Mouse (Mus musculus): ENCODE data around the gene H2-Q2. TPM values are rescaled to one million over a fixed set of nuclear protein-coding genes. Genes with fewer than 3 reads are reported as not detected.
"Not testable (repeated sequence)": the region's sequence is repeated elsewhere in the genome, so short reads cannot be mapped to it uniquely, and the experiment has no call there.

The H2-Q2 gene
- 136 and 184 TPM in 2 replicates for polyA plus RNA-seq (2015; fragmentation: Nextera tagmentation; extraction: Ambion mirVana)

DNA sequence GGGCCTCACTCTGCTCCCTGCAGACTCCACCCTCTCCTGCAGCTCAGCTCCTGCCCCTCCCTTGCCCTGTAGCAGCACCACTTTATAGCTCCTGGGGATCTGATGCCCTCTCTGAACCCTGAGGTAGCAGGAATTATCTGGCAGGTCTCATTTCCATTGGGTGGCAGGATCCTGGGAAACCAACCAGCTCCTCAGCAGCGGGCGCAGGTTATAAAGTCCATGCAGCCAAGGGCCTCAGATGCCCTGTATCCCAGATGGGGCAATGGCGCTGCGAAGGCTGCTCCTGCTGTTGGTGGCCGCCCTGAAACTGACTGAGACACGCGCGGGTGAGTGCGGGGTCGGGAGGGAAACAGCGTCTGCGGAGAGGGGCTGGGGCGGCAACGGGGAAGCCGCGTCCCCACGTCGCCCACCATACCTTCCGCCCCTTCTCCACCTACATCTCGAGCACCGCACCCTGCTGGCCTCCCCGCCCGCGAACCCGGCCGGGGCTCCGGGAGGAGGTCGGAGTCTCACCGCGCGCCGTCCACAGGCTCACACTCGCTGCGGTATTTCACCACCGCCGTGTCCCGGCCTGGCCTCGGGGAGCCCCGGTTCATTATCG is at the start of gene H2-Q2:
H2-Q2 (plus strand) TSS at position 172 of the 601 bp plus-strand sequence.
- peak; percentile 96 for ATAC-seq

DNA sequence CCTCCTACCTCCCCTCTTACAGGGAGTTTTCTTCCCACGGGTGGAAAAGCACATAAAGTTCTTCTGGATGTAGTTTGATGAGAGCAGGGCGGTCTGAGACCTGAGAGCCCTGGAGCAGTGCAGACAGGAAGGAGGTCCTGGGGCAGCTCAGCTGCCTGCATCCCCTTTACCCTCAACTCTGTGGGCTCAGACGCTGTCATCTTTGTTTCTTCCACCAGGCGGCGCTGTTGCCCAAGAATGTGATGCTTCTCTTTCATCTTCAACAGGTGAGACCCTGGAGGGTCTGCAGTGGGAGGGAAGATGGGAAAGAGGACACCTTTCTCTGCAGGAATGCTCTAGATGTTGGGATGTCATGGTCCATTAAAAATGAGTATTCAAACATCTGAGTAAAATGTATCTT is 46.2 kb upstream of the H2-Q2 start:
- not testable (repeated sequence) for H3K4me2 ChIP-seq (ENCODE audit: low read depth, low read length); H3K4me1 ChIP-seq (ENCODE audit: control insufficient read depth, insufficient read depth, low read length); H3K9me3 ChIP-seq (ENCODE audit: control insufficient read depth, low read length); H3K27me3 ChIP-seq (replicated peaks; ENCODE audit: control insufficient read depth, insufficient read depth, low read length); ATAC-seq; H3K36me3 ChIP-seq (ENCODE audit: control insufficient read depth, insufficient read depth, low read length); H3K27ac ChIP-seq (ENCODE audit: low read length); H3K4me3 ChIP-seq (ENCODE audit: low read length); H3K9ac ChIP-seq (ENCODE audit: low read depth, low read length)
- 2% methylated on average over 5 of the region's 5 CpGs for WGBS

More for the DNA sequence above, at the start of gene H2-Q2:
- Histone ChIP-seq H3K9me3 (ENCODE audit: control insufficient read depth, low read length) (no peaks in the 10 kb centered on the region), H3K9ac (ENCODE audit: low read depth, low read length) (peak within 1 kb of the TSS; percentile 66), H3K27ac (ENCODE audit: low read length) (peak within 1 kb of the TSS; percentile 59; the same call in 1 of the 2 replicates), H3K4me2 (ENCODE audit: low read depth, low read length) (peak within 1 kb of the TSS; percentile 78), H3K36me3 (ENCODE audit: control insufficient read depth, insufficient read depth, low read length) (no peaks in the 10 kb centered on the region), H3K27me3 (replicated peaks; ENCODE audit: control insufficient read depth, insufficient read depth, low read length) (peaks cover 11% of the 10 kb centered on the region), H3K4me1 (ENCODE audit: control insufficient read depth, insufficient read depth, low read length) (peaks cover 3% of the 10 kb centered on the region; the same call in 1 of the 2 replicates), H3K4me3 (ENCODE audit: low read length) (peak within 1 kb of the TSS; percentile 55)
- under 1% methylated on average over 40 of the region's 40 CpGs for WGBS

DNA sequence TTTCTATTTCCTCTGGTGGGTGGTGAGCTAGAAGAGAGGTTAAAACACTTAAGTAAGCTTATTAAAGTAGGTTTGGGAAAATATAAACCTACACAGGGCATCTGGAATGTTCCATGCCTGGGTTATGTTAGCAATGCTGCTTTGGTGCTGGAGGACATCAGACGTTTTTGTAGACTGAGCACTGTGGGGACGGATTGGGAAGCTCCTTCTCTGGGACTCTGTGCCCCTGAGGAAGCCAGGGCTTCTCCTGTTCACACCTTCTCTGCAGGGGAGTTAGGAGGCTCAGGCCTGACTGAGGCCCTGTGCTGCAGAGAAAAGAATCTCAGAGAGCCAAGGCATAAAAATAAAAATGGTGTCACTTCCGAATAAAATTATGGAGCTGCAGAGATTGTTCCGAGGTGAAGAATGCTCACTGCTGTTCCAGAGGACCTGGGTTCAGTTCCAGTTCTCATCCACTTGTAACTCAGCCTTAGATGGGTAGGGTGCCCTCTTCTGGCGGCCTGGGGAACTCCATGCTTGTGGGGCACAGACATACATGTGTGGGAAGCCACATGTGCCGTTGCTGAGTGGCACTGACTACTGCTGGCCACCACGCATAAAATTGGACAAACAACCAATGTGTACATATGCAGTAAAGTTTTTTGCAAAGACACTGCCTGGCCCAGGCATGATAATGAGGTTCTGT is 41.6 kb upstream of the H2-Q2 start:
- not testable (repeated sequence) for H3K36me3 ChIP-seq (ENCODE audit: control insufficient read depth, insufficient read depth, low read length); H3K27me3 ChIP-seq (replicated peaks; ENCODE audit: control insufficient read depth, insufficient read depth, low read length); H3K4me3 ChIP-seq (ENCODE audit: low read length); H3K9ac ChIP-seq (ENCODE audit: low read depth, low read length); H3K27ac ChIP-seq (ENCODE audit: low read length); H3K4me2 ChIP-seq (ENCODE audit: low read depth, low read length); H3K4me1 ChIP-seq (ENCODE audit: control insufficient read depth, insufficient read depth, low read length); ATAC-seq; H3K9me3 ChIP-seq (ENCODE audit: control insufficient read depth, low read length)
- WGBS, result 84% methylated on average over 7 of the region's 7 CpGs

DNA sequence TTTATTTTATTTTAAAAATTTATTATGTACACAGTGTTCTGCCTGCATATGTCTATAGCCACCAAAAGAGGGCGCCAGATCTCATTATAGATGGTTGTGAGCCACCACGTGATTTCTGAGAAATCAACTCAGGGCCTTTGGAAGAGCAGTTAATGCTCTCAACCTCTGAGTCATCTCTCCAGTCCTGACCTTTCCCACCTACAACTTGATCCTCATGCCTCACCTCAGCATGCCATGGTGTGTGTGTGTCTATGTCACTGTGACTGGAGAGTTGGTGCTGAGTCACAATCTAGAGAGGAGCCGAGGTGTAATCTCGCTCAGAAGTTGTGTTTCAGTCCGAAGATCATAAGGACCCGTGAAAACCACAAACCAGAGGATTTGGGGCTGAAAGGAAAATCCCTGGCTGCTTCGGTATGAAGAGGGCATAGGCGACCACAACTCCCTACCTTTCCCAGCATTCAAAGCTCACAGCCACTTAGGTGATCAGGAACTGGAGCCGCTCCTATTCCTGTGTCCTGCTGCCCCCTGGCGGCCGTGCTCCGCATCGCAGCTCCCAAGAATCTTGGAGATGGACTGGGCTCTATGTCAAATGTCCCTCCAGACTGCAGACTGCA is 40.3 kb upstream of the H2-Q2 start:
- Histone ChIP-seq H3K4me3 (ENCODE audit: low read length) (no peak overlapping the region), H3K27ac (ENCODE audit: low read length) (no peak overlapping the region), H3K4me2 (ENCODE audit: low read depth, low read length) (no peak overlapping the region), H3K9me3 (ENCODE audit: control insufficient read depth, low read length) (no peaks in the 10 kb centered on the region), H3K27me3 (replicated peaks; ENCODE audit: control insufficient read depth, insufficient read depth, low read length) (no peaks in the 10 kb centered on the region), H3K4me1 (ENCODE audit: control insufficient read depth, insufficient read depth, low read length) (no peaks in the 10 kb centered on the region), H3K36me3 (ENCODE audit: control insufficient read depth, insufficient read depth, low read length) (no peaks in the 10 kb centered on the region), H3K9ac (ENCODE audit: low read depth, low read length) (no peak overlapping the region)
- WGBS, result 28% methylated on average over 13 of the region's 13 CpGs
- 0 out of 2 replicates have a peak, but pooled peaks have one; percentile 40 for ATAC-seq

DNA sequence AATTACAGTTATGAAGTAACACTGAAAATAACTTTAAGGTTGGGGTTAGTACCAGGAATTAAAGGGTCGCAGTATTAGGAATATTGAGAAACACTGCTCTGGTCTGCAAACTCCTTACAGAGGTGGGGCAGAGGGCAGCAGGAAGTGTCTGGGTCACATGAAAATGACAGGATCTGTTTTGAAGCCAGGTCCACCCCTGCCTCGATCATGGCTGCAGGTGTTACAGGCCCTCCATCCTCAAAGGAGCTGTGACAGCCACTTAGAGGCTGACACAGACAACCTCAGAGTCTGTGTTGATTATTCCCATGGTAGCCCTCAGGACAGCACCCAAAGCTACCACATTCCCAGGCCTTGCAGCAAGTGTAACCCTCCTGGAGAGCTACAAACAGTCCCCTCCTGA is 38.8 kb upstream of the H2-Q2 start:
- Histone ChIP-seq H3K9me3 (ENCODE audit: control insufficient read depth, low read length) (no peaks in the 10 kb centered on the region), H3K27ac (ENCODE audit: low read length) (no peak overlapping the region), H3K27me3 (replicated peaks; ENCODE audit: control insufficient read depth, insufficient read depth, low read length) (no peaks in the 10 kb centered on the region), H3K9ac (ENCODE audit: low read depth, low read length) (no peak overlapping the region), H3K36me3 (ENCODE audit: control insufficient read depth, insufficient read depth, low read length) (no peaks in the 10 kb centered on the region), H3K4me2 (ENCODE audit: low read depth, low read length) (no peak overlapping the region), H3K4me3 (ENCODE audit: low read length) (no peak overlapping the region), H3K4me1 (ENCODE audit: control insufficient read depth, insufficient read depth, low read length) (no peaks in the 10 kb centered on the region)
- ATAC-seq, result no peak
- 84% methylated on average over 2 of the region's 2 CpGs for WGBS

DNA sequence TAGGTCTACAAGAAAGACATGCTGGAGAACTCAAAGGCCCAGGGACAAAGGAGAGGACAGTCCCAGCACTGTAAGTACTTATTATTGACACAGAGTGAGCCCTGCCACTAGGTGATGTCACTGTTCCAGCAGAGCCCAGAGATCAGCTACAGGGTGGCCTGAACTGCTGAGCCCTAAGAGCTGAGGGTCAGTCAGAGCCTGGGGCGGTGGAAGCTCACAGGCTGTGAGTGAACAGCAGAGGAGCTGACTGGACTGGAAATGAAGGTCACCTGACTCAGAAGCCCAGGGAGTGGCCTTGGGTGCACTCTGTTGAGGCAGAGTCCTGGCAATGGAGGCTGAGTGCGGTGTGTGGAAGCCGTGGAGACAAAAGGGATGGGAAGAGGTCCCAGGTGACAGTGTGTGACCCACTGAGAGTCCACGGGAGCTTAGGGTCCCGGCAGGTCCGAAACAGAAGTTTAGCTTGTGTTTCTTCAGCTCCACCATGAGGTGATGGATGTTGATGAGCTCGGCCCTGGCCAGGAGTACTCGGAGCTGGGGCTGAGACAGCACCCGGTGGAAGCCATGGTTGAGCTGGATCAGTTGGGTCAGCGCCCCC is 38.2 kb upstream of the H2-Q2 start:
- Histone ChIP-seq H3K36me3 (ENCODE audit: control insufficient read depth, insufficient read depth, low read length) (no peaks in the 10 kb centered on the region), H3K9me3 (ENCODE audit: control insufficient read depth, low read length) (no peaks in the 10 kb centered on the region), H3K9ac (ENCODE audit: low read depth, low read length) (no peak overlapping the region), H3K27me3 (replicated peaks; ENCODE audit: control insufficient read depth, insufficient read depth, low read length) (no peaks in the 10 kb centered on the region), H3K4me3 (ENCODE audit: low read length) (no peak overlapping the region), H3K4me2 (ENCODE audit: low read depth, low read length) (no peak overlapping the region), H3K27ac (ENCODE audit: low read length) (no peak overlapping the region), H3K4me1 (ENCODE audit: control insufficient read depth, insufficient read depth, low read length) (no peaks in the 10 kb centered on the region)
- 84% methylated on average over 10 of the region's 10 CpGs for WGBS
- no peak for ATAC-seq

DNA sequence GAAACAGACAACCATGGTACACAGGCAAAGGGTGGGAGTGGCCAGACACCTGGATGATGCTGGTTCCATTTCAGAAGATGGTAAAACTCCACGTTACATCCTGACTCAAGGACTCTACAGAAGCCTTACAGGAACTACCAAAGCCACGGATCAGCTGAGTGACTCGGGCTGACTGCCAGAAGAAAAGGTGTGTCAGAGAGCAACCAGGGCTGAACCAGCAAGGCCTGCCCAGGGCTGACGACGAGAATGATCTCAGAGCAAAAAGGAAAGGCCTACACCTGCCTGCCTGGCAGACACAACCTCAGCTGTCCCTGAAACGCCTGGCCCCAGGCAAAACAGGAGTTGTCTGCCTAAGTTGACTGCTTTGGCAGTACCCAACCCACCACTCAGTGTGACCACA is 37.6 kb upstream of the H2-Q2 start:
- no peaks in the 10 kb centered on the region for H3K36me3 ChIP-seq (ENCODE audit: control insufficient read depth, insufficient read depth, low read length)
- H3K27ac ChIP-seq (ENCODE audit: low read length), result no peak overlapping the region
- WGBS, result 57% methylated on average over 6 of the region's 6 CpGs
- H3K9me3 ChIP-seq (ENCODE audit: control insufficient read depth, low read length), result no peaks in the 10 kb centered on the region
- H3K27me3 ChIP-seq (replicated peaks; ENCODE audit: control insufficient read depth, insufficient read depth, low read length), result no peaks in the 10 kb centered on the region
- no peak overlapping the region for H3K4me3 ChIP-seq (ENCODE audit: low read length)
- no peak overlapping the region for H3K9ac ChIP-seq (ENCODE audit: low read depth, low read length)
- ATAC-seq, result peak; percentile 33; the same call in 1 of the 2 replicates
- H3K4me2 ChIP-seq (ENCODE audit: low read depth, low read length), result no peak overlapping the region
- H3K4me1 ChIP-seq (ENCODE audit: control insufficient read depth, insufficient read depth, low read length), result no peaks in the 10 kb centered on the region

DNA sequence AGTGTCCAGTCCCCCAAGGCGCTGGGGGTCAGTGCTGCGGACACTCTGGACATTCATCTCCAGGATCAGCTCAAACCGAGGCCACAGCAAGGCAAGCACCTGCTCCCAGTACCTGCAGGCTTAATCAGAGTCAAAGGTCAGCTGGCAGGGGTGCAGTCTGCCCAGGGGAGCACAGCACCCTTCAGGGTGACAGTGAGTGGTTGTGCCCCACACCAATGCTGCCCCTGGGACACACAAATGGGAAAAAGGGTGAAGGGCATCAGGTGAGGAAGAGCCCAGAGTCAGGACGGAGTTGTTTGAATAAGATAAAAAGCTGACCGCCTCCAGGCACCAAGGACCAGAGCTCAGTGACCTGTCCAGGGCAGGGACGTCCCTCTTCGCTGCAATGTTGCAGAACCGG is 37.1 kb upstream of the H2-Q2 start:
- 75% methylated on average over 8 of the region's 8 CpGs for WGBS
- H3K4me3 ChIP-seq (ENCODE audit: low read length); ATAC-seq: not testable (repeated sequence)

DNA sequence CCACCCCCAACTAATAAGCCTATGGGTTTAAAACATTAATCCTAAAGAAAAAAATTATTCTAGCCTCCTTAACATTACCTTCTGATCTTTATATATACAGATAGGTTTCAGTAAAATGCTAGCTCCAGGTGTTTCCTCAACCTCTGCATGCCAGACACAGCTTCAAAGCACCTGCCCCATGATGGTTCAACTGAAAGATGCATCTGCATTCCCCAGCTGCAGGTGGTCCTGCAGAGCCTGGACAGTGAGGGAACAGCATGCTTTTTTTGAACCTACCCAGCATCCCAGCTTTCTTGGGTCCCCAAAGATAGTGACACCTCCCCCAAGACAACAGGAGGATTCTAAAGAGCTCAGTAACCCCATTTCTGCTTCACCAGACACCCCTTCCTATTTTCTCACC is 23.4 kb upstream of the H2-Q2 start:
- Histone ChIP-seq H3K4me1 (ENCODE audit: control insufficient read depth, insufficient read depth, low read length) (0 out of 2 replicates have a peak, but pooled peaks cover 9% of the 10 kb centered on the region), H3K27me3 (replicated peaks; ENCODE audit: control insufficient read depth, insufficient read depth, low read length) (peaks cover 11% of the 10 kb centered on the region; the same call in 1 of the 2 replicates), H3K9ac (ENCODE audit: low read depth, low read length) (no peak overlapping the region), H3K36me3 (ENCODE audit: control insufficient read depth, insufficient read depth, low read length) (no peaks in the 10 kb centered on the region), H3K9me3 (ENCODE audit: control insufficient read depth, low read length) (no peaks in the 10 kb centered on the region), H3K4me2 (ENCODE audit: low read depth, low read length) (no peak overlapping the region), H3K27ac (ENCODE audit: low read length) (no peak overlapping the region), H3K4me3 (ENCODE audit: low read length) (no peak overlapping the region)
- ATAC-seq, result no peak

More for the DNA sequence above, 37.1 kb upstream of the H2-Q2 start:
- H3K27me3 ChIP-seq (replicated peaks; ENCODE audit: control insufficient read depth, insufficient read depth, low read length); H3K4me2 ChIP-seq (ENCODE audit: low read depth, low read length); H3K9ac ChIP-seq (ENCODE audit: low read depth, low read length); H3K27ac ChIP-seq (ENCODE audit: low read length); H3K36me3 ChIP-seq (ENCODE audit: control insufficient read depth, insufficient read depth, low read length); H3K9me3 ChIP-seq (ENCODE audit: control insufficient read depth, low read length); H3K4me1 ChIP-seq (ENCODE audit: control insufficient read depth, insufficient read depth, low read length): not testable (repeated sequence)

All from intestine, embryonic 16.5 days (tissue).